Mouse (Mus musculus) hindbrain, postnatal 0 days (tissue): ENCODE results near the gene Ghr. TPM values are rescaled to one million over a fixed set of nuclear protein-coding genes. Genes with fewer than 3 reads are reported as not detected.

Source experiments
- ATAC-seq: fragments of 200-750 bp; cut with Nextera tagmentation; 2 replicates; pipeline ENCODE4 v1.8.0; 2017; ENCODE audit warnings: mild to moderate bottlenecking, moderate TSS enrichment, moderate library complexity
- DNase-seq: peaks from one replicate; pipeline ENCODE4 v3.0.0-alpha.2; 2015; ENCODE audit warnings: low spot score
- H3K27ac ChIP-seq: fragments of 300-500 bp; sonication (generic); 2 replicates; pipeline ENCODE4 v1.5.1; 2014; ENCODE audit warnings: mild to moderate bottlenecking
- H3K27me3 ChIP-seq: fragments of 300-500 bp; sonication (generic); 2 replicates; pipeline ENCODE4 v1.6.1; 2014; ENCODE audit warnings: low read length, mixed read lengths; ENCODE audit not compliant: insufficient read depth
- H3K36me3 ChIP-seq: fragments of 300-500 bp; sonication (generic); 2 replicates; pipeline ENCODE4 v1.6.1; 2014; ENCODE audit warnings: low read length, mixed read lengths; ENCODE audit not compliant: insufficient read depth
- H3K4me1 ChIP-seq: fragments of 300-500 bp; sonication (generic); 2 replicates; pipeline ENCODE4 v1.6.1; 2014; ENCODE audit warnings: antibody characterized with exemption, low read length, mixed read lengths; ENCODE audit not compliant: insufficient read depth
- H3K4me2 ChIP-seq: fragments of 300-500 bp; sonication (generic); 2 replicates; pipeline ENCODE4 v1.6.1; 2014; ENCODE audit warnings: low read depth, mild to moderate bottlenecking, low read length, moderate library complexity, mixed read lengths
- H3K4me3 ChIP-seq: fragments of 300-500 bp; sonication (generic); 2 replicates; pipeline ENCODE4 v1.5.1; 2014; ENCODE audit warnings: low read length
- H3K9ac ChIP-seq: fragments of 300-500 bp; sonication (generic); replicated peaks from 2 replicates; pipeline ENCODE4 v1.6.1; 2014; ENCODE audit warnings: mild to moderate bottlenecking, low read length, moderate library complexity, mixed read lengths
- H3K9me3 ChIP-seq: fragments of 300-500 bp; sonication (generic); 2 replicates; pipeline ENCODE4 v1.6.1; 2016; ENCODE audit warnings: low read length, mixed read lengths
- CTCF ChIP-seq: IDR thresholded peaks from 2 replicates; pipeline ENCODE4 v1.5.1; 2016; ENCODE audit warnings: antibody characterized with exemption, control low read depth, low read depth
- WGBS: fragments of 180-500 bp; shearing (Covaris S2); extraction: QIAGEN DNeasy Blood & Tissue Kit; methylation state at CpG from one replicate; pipeline ENCODE4 v1.1.7; 2014; 5-methylcytosine and 5-hydroxymethylcytosine counted together
- polyA plus RNA-seq: library from polyadenylated mRNA; unstranded; fragments of >200 nt; fragmentation: Nextera tagmentation; extraction: Ambion mirVana; gene quantifications from 2 replicates; pipeline ENCODE4 v1.2.1, GENCODE M21; 2015
- total RNA-seq: library from RNA; depleted of rRNA; stranded (reverse); fragments of >200 nt; gene quantifications from 2 replicates; pipeline ENCODE4 v1.2.3, GENCODE M21; 2014

Ghr gene
- total and polyA plus RNA-seq, 2 experiments from 2014 or later, result 9.7 to 13.1 TPM

GRCm38 (mm10) chr15:3273191-3273590 lies 310.1 kb downstream of the Ghr start:
- ATAC-seq, result no peak
- Histone ChIP-seq H3K27ac (no peak overlapping the region), H3K4me1 (no peaks in the 10 kb centered on the region), H3K9ac (no peak overlapping the region), H3K27me3 (no peaks in the 10 kb centered on the region), H3K36me3 (no peaks in the 10 kb centered on the region), H3K4me2 (peak overlapping the region; percentile 51), H3K4me3 (peak overlapping the region; percentile 2; the same call in 1 of the 2 replicates), H3K9me3 (no peaks in the 10 kb centered on the region)
- no peak for TF ChIP-seq CTCF
- no peak for DNase-seq
- 66% methylated on average over 1 of the region's 1 CpGs for WGBS

- H3K4me3 ChIP-seq, result peak overlapping the region; percentile 36
- peak; percentile 30; the same call in 1 of the 2 replicates for ATAC-seq
- 28% methylated on average over 6 of the region's 6 CpGs for WGBS
- no peak for DNase-seq
- no peaks in the 10 kb centered on the region for H3K27me3 ChIP-seq
- peak overlapping the region; percentile 56 for H3K27ac ChIP-seq
- H3K9me3 ChIP-seq, result no peaks in the 10 kb centered on the region
- TF ChIP-seq CTCF, result no peak
- no peaks in the 10 kb centered on the region for H3K4me1 ChIP-seq
- no peaks in the 10 kb centered on the region for H3K36me3 ChIP-seq
- H3K4me2 ChIP-seq, result peak overlapping the region; percentile 51
- H3K9ac ChIP-seq, result peak overlapping the region; percentile 44; the same call in 1 of the 2 replicates
Measured at GRCm38 (mm10) chr15:3271216-3271615, 312.1 kb downstream of the Ghr start.

GRCm38 (mm10) chr15:3270646-3271077 lies 312.6 kb downstream of the Ghr start:
- Histone ChIP-seq H3K9me3 (no peaks in the 10 kb centered on the region), H3K4me3 (peak overlapping the region; percentile 36), H3K4me1 (no peaks in the 10 kb centered on the region), H3K36me3 (no peaks in the 10 kb centered on the region), H3K4me2 (peak overlapping the region; percentile 51), H3K9ac (no peak overlapping the region; the same call in 1 of the 2 replicates), H3K27ac (peak overlapping the region; percentile 71), H3K27me3 (no peaks in the 10 kb centered on the region)
- DNase-seq (peak; percentile 65), ATAC-seq (peak; percentile 87)
- TF ChIP-seq CTCF, result no peak
- 3% methylated on average over 12 of the region's 12 CpGs for WGBS

GRCm38 (mm10) chr15:3269996-3270645 lies 313.2 kb downstream of the Ghr start:
- H3K27me3 ChIP-seq, result no peaks in the 10 kb centered on the region
- no peaks in the 10 kb centered on the region for H3K9me3 ChIP-seq
- H3K4me2 ChIP-seq, result peak overlapping the region; percentile 51
- no peaks in the 10 kb centered on the region for H3K36me3 ChIP-seq
- TF ChIP-seq CTCF, result no peak
- no peak overlapping the region for H3K9ac ChIP-seq
- no peaks in the 10 kb centered on the region for H3K4me1 ChIP-seq
- peak overlapping the region; percentile 36 for H3K4me3 ChIP-seq
- peak; percentile 63 for ATAC-seq
- H3K27ac ChIP-seq, result peak overlapping the region; percentile 71
- peak; percentile 49 for DNase-seq
- 12% methylated on average over 6 of the region's 6 CpGs for WGBS

GRCm38 (mm10) chr15:3269496-3269895 lies 313.8 kb downstream of the Ghr start:
- Histone ChIP-seq H3K4me2 (no peak overlapping the region), H3K4me3 (no peak overlapping the region), H3K4me1 (no peaks in the 10 kb centered on the region), H3K27me3 (no peaks in the 10 kb centered on the region), H3K27ac (no peak overlapping the region; the same call in 1 of the 2 replicates), H3K36me3 (no peaks in the 10 kb centered on the region), H3K9ac (no peak overlapping the region), H3K9me3 (no peaks in the 10 kb centered on the region)
- TF ChIP-seq CTCF, result no peak
- WGBS, result 84% methylated on average over 4 of the region's 4 CpGs
- ATAC-seq (no peak), DNase-seq (no peak)

- TF ChIP-seq CTCF, result no peak
Measured at GRCm38 (mm10) chr15:3268247-3268646, 315.0 kb downstream of the Ghr start, which contains the start of gene Selenop. Gene Selenop (plus strand): TSS chr15:3268547.

More at GRCm38 (mm10) chr15:3268247-3268646, 315.0 kb downstream of the Ghr start, which contains the start of gene Selenop:
- DNase-seq, result no peak
- 72% methylated on average over 6 of the region's 6 CpGs for WGBS
- no peak within 1 kb of the TSS for H3K4me2 ChIP-seq
- H3K27me3 ChIP-seq, result no peaks in the 10 kb centered on the region
- no peaks in the 10 kb centered on the region for H3K36me3 ChIP-seq
- no peak for ATAC-seq
- no peak within 1 kb of the TSS for H3K27ac ChIP-seq
- H3K4me1 ChIP-seq, result no peaks in the 10 kb centered on the region
- H3K4me3 ChIP-seq, result no peak within 1 kb of the TSS
- H3K9ac ChIP-seq, result no peak within 1 kb of the TSS
- no peaks in the 10 kb centered on the region for H3K9me3 ChIP-seq
